Mouse (Mus musculus) stomach, postnatal 0 days (tissue): ENCODE data around the gene Ccdc89.

Experiments used
- CTCF ChIP-seq: IDR thresholded peaks from 2 replicates; pipeline ENCODE4 v1.5.1; 2016; ENCODE audit warnings: antibody characterized with exemption, low read depth, mild to moderate bottlenecking, moderate library complexity
- EP300 ChIP-seq: optimal IDR thresholded peaks from 2 replicates; pipeline ENCODE3; 2016; ENCODE audit warnings: antibody characterized with exemption

- no peak for TF ChIP-seq CTCF
- TF ChIP-seq EP300: no peak
These were observed 39.4 kb upstream of the Ccdc89 start for GRCm38 (mm10) chr7:90386885-90387459.
